ENCODE assay signal across 19 mouse cellular contexts in the genomic region with DNA sequence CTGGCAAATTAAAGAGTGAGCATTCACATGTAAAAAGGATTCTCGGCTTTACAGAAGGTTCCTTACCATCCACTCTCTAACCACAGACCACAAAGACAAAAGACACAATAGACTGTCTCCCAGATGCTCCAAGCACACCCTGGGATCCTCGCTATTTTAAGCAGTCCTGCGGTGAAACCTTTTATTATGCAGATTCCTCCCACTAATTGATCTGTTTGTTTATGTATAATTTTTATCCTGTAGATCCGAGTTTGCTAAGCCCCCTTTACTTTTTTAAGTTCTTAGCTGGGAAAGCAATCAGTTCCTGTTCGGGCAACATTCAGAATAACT.
DNase-seq lines count a peak whose midpoint lies in the region; ATAC-seq lines count a peak whose summit lies in the region.
"Had no signal": no experiment of that assay in that cellular context is flagged by ENCODE, and none has a peak within 500 bp of the region (broad histone marks: within the 10 kb centered on the region; RNA-seq: fewer than 3 reads in every experiment).

No protein-coding gene starts in this region.

- no peak for DNase-seq in forebrain, embryonic 10.5 days (ENCODE audit: extremely low spot score, low spot score)
- DNase-seq in forebrain, embryonic 14.5 days (ENCODE audit: low spot score), result no peak
- DNase-seq in kidney, adult 11 months, result no peak
- no peak for DNase-seq in cerebellum, postnatal 4 days (ENCODE audit: low spot score in 2 of 2)
- DNase-seq: adrenal gland, adult 2 months; cerebellum, adult 9-10 months; heart, adult 11 months; heart, postnatal 14 days; kidney, adult 2 months; kidney, postnatal 10 days; liver, postnatal 0 days; lung, postnatal 14 days; thymus, postnatal 14 days had no signal

- H3K36me3 ChIP-seq in forebrain, embryonic 12.5 days (replicated peaks), result no peaks in the 10 kb centered on the region
- no peaks in the 10 kb centered on the region for H3K36me3 ChIP-seq in forebrain, embryonic 10.5 days (replicated peaks)
- H3K36me3 ChIP-seq in midbrain, embryonic 13.5 days, result peaks cover 4% of the 10 kb centered on the region; the same call in 1 of the 2 replicates
- H3K36me3 ChIP-seq in midbrain, embryonic 15.5 days (replicated peaks), result no peaks in the 10 kb centered on the region
- no peaks in the 10 kb centered on the region for H3K36me3 ChIP-seq in forebrain, embryonic 14.5 days (ENCODE audit: control insufficient read depth, insufficient read depth, low read length)
- H3K36me3 ChIP-seq: heart, embryonic 12.5 days; limb, embryonic 10.5 days had no signal

- ATAC-seq in forebrain, embryonic 12.5 days (ENCODE audit: low FRiP score), result peak; percentile 78
- peak; percentile 87 for ATAC-seq in midbrain, embryonic 13.5 days
- no peak for ATAC-seq in midbrain, embryonic 15.5 days (replicated peaks)
- peak; percentile 76; the same call in 1 of the 2 replicates for ATAC-seq in forebrain, embryonic 14.5 days
- ATAC-seq: liver, postnatal 0 days had no signal

- no peak overlapping the region for H3K4me2 ChIP-seq in forebrain, embryonic 12.5 days
- H3K4me2 ChIP-seq in midbrain, embryonic 13.5 days (replicated peaks), result no peak overlapping the region
- H3K4me2 ChIP-seq in midbrain, embryonic 15.5 days, result no peak overlapping the region
- no peak overlapping the region for H3K4me2 ChIP-seq in forebrain, embryonic 14.5 days (ENCODE audit: low read length)
- H3K4me2 ChIP-seq: heart, embryonic 12.5 days had no signal

- peaks cover 18% of the 10 kb centered on the region for H3K27me3 ChIP-seq in forebrain, embryonic 12.5 days
- H3K27me3 ChIP-seq in forebrain, embryonic 10.5 days (ENCODE audit: poor library complexity, severe bottlenecking), result no peaks in the 10 kb centered on the region
- no peaks in the 10 kb centered on the region for H3K27me3 ChIP-seq in midbrain, embryonic 13.5 days
- H3K27me3 ChIP-seq in midbrain, embryonic 15.5 days (replicated peaks), result no peaks in the 10 kb centered on the region
- no peaks in the 10 kb centered on the region for H3K27me3 ChIP-seq in forebrain, embryonic 14.5 days (replicated peaks; ENCODE audit: control insufficient read depth, insufficient read depth, low read length)
- H3K27me3 ChIP-seq: heart, embryonic 12.5 days had no signal

- H3K4me1 ChIP-seq in forebrain, embryonic 12.5 days, result peaks cover 18% of the 10 kb centered on the region
- peaks cover 19% of the 10 kb centered on the region for H3K4me1 ChIP-seq in forebrain, embryonic 10.5 days
- H3K4me1 ChIP-seq in midbrain, embryonic 13.5 days (replicated peaks), result peaks cover 20% of the 10 kb centered on the region
- peaks cover 3% of the 10 kb centered on the region; the same call in 1 of the 2 replicates for H3K4me1 ChIP-seq in midbrain, embryonic 15.5 days
- peaks cover 17% of the 10 kb centered on the region for H3K4me1 ChIP-seq in forebrain, embryonic 14.5 days (ENCODE audit: control insufficient read depth, insufficient read depth, low read length)
- H3K4me1 ChIP-seq: heart, embryonic 12.5 days; limb, embryonic 10.5 days had no signal

- WGBS in forebrain, embryonic 12.5 days, result 2% methylated on average over 5 of the region's 5 CpGs
- WGBS in forebrain, embryonic 10.5 days, result 8% methylated on average over 5 of the region's 5 CpGs
- under 1% methylated on average over 5 of the region's 5 CpGs for WGBS in midbrain, embryonic 13.5 days
- WGBS in midbrain, embryonic 15.5 days, result 6% methylated on average over 5 of the region's 5 CpGs
- WGBS in forebrain, embryonic 14.5 days, result 3% methylated on average over 5 of the region's 5 CpGs

- no peaks in the 10 kb centered on the region for H3K9me3 ChIP-seq in forebrain, embryonic 12.5 days
- no peaks in the 10 kb centered on the region for H3K9me3 ChIP-seq in forebrain, embryonic 10.5 days
- no peaks in the 10 kb centered on the region for H3K9me3 ChIP-seq in midbrain, embryonic 13.5 days
- H3K9me3 ChIP-seq in midbrain, embryonic 15.5 days, result no peaks in the 10 kb centered on the region
- H3K9me3 ChIP-seq in forebrain, embryonic 14.5 days (replicated peaks; ENCODE audit: control insufficient read depth, low read length), result no peaks in the 10 kb centered on the region
- H3K9me3 ChIP-seq: limb, embryonic 10.5 days had no signal

- H3K4me3 ChIP-seq in forebrain, embryonic 12.5 days (replicated peaks), result no peak overlapping the region
- H3K4me3 ChIP-seq in forebrain, embryonic 10.5 days, result no peak overlapping the region
- no peak overlapping the region for H3K4me3 ChIP-seq in midbrain, embryonic 13.5 days (replicated peaks)
- no peak overlapping the region for H3K4me3 ChIP-seq in midbrain, embryonic 15.5 days
- H3K4me3 ChIP-seq in forebrain, embryonic 14.5 days (ENCODE audit: low read depth, low read length), result no peak overlapping the region
- H3K4me3 ChIP-seq: heart, embryonic 12.5 days; limb, embryonic 10.5 days; myocyte had no signal

- no peak overlapping the region for H3K27ac ChIP-seq in forebrain, embryonic 12.5 days
- H3K27ac ChIP-seq in forebrain, embryonic 10.5 days, result no peak overlapping the region
- no peak overlapping the region for H3K27ac ChIP-seq in midbrain, embryonic 13.5 days
- H3K27ac ChIP-seq in midbrain, embryonic 15.5 days, result no peak overlapping the region
- no peak overlapping the region for H3K27ac ChIP-seq in forebrain, embryonic 14.5 days (ENCODE audit: low read depth, low read length)
- H3K27ac ChIP-seq: limb, embryonic 10.5 days had no signal

- no peak overlapping the region for H3K9ac ChIP-seq in forebrain, embryonic 12.5 days
- no peak overlapping the region for H3K9ac ChIP-seq in midbrain, embryonic 13.5 days (replicated peaks)
- H3K9ac ChIP-seq in midbrain, embryonic 15.5 days, result no peak overlapping the region
- no peak overlapping the region for H3K9ac ChIP-seq in forebrain, embryonic 14.5 days (ENCODE audit: low read length)
- H3K9ac ChIP-seq: heart, embryonic 12.5 days; liver, postnatal 0 days had no signal
